Mouse (Mus musculus) liver, embryonic 14.5 days (tissue): ENCODE measurements around the gene Zap70.

Experiments used
- CTCF ChIP-seq: IDR thresholded peaks from 2 replicates; pipeline ENCODE4 v1.5.1; 2016; ENCODE audit warnings: antibody characterized with exemption, low read depth, control low read depth
- EP300 ChIP-seq: IDR thresholded peaks from 2 replicates; pipeline ENCODE4 v1.6.1; 2016; ENCODE audit warnings: antibody characterized with exemption, low read depth

DNA sequence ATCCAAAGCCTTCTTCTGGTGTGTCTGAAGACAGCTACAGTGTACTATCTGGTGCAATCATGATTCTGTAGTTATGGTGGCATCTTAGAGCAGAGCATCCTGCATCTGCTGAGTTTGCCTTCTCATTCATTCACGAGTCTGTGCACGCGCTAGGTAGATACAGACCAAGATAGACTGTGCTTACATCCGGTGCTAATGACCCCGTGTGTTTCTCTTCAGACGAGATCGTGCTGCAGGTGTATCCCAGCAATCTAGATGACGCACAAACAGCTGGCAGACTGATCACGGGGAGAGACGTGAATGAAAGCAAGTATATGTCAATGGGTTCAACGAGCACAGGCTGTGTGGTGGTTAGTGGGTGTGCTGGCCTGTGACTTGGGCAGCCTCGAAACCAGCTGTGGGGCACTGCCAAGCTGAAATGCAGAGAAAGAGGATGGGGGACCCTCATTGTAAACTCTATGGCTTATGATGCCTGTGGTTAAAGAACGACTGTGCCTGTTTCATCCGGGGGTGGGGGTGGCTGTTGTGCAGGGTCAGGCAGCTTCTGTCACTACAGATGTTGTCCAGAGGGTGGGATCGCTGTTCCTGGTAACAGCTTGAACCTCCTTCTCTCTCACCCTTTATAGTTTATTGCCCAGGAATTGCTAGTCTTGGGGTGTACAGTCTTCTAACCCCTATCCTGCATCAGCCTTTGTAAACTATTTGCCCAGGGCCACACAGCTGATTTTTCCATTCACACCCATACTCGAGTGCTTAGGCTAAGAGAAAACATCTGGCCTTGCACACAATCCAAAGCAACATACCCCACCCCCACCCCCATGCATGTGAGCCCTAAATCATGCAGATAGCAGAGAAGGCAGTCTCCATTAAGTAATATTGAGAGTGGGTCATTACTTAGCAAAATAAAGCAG, 38.2 kb upstream of the Zap70 start:
- TF ChIP-seq EP300 = no peak
- TF ChIP-seq CTCF = no peak
